Mouse (Mus musculus): ENCODE results near the gene A430078G23Rik.

DNA sequence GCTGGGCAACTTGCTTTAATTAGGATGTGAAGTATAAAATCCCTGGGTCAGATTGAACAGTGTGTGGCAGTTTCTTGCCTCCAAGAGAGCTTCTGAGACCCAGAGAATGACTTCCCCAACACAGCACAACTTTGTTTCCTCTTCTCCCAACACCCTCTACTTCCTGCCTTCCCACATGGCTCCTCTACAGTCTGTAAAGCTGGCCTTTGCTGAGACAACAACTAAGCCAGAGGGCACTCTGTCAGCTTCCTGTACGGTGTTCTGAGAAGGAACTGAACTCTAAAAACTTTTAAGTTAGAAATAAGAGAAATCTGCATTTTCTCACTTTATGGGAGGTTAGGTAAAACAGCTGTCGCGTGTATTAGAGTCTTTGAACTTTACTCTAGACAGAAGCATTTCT is 39.4 kb upstream of the A430078G23Rik start:
- no peak for TF ChIP-seq CTCF (IDR thresholded peaks at IDR 0.05; ENCODE audit: extremely low read depth, insufficient read depth, insufficient read length, insufficient replicate concordance)
- no peak for TF ChIP-seq POLR2A (IDR thresholded peaks at IDR 0.05; ENCODE audit: low read depth, low read length)
